Mouse (Mus musculus) hindbrain, embryonic 12.5 days (tissue): ENCODE results near the gene Gm10160. TPM values are rescaled to one million over a fixed set of nuclear protein-coding genes. Genes with fewer than 3 reads are reported as not detected.
"Not testable (repeated sequence)": the region's sequence is repeated elsewhere in the genome, so short reads cannot be mapped to it uniquely, and the experiment has no call there.

Experiments used
- ATAC-seq: fragments of 200-750 bp; cut with Nextera tagmentation; 2 replicates; pipeline ENCODE4 v1.8.0; 2017; ENCODE audit warnings: moderate TSS enrichment; ENCODE audit not compliant: low FRiP score
- H3K27ac ChIP-seq: fragments of 300-500 bp; sonication (generic); 2 replicates; pipeline ENCODE4 v1.5.1; 2016; ENCODE audit warnings: mild to moderate bottlenecking
- H3K27me3 ChIP-seq: fragments of 300-500 bp; sonication (generic); 2 replicates; pipeline ENCODE4 v1.6.1; 2016; ENCODE audit warnings: mild to moderate bottlenecking
- H3K36me3 ChIP-seq: fragments of 300-500 bp; sonication (generic); 2 replicates; pipeline ENCODE4 v1.6.1; 2016; ENCODE audit warnings: mild to moderate bottlenecking
- H3K4me1 ChIP-seq: fragments of 300-500 bp; sonication (generic); 2 replicates; pipeline ENCODE4 v1.6.1; 2016
- H3K4me2 ChIP-seq: fragments of 300-500 bp; sonication (generic); replicated peaks from 2 replicates; pipeline ENCODE4 v1.6.1; 2016; ENCODE audit warnings: mild to moderate bottlenecking
- H3K4me3 ChIP-seq: fragments of 300-500 bp; sonication (generic); 2 replicates; pipeline ENCODE4 v1.5.1; 2016; ENCODE audit warnings: mild to moderate bottlenecking
- H3K9ac ChIP-seq: fragments of 300-500 bp; sonication (generic); 2 replicates; pipeline ENCODE4 v1.6.1; 2016; ENCODE audit warnings: mild to moderate bottlenecking, moderate library complexity
- H3K9me3 ChIP-seq: fragments of 300-500 bp; sonication (generic); replicated peaks from 2 replicates; pipeline ENCODE4 v1.6.1; 2016; ENCODE audit warnings: mild to moderate bottlenecking
- WGBS: fragments of 180-500 bp; shearing (Covaris S2); methylation state at CpG from one replicate; pipeline ENCODE4 v1.1.7; 2016; 5-methylcytosine and 5-hydroxymethylcytosine counted together
- polyA plus RNA-seq: library from polyadenylated mRNA; unstranded; fragments of >200 nt; fragmentation: Nextera tagmentation; extraction: Ambion mirVana; gene quantifications from 2 replicates; pipeline ENCODE4 v1.2.1, GENCODE M21; 2016

Gm10160 gene
- polyA plus RNA-seq, 1 experiment from 2014 or later = not detected

DNA sequence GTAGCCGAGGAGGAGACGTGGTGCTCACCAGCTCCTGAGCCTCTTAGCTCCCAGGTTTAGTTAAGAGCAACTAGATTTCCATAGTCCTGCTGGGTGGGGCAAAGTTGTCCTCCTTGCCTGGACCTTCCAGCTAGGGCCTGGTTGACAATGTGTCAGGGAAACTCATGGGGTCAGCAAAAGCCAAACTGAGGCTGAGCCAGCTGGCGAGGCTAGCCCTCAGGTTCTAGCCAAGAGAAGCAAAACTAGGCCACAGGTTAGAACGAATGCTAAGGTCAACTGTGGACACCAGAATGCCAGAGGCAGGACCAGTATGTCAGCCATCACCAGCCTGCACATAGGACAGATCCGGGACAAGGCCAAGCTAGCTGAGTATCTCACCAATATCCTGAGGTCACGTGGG lies 14.2 kb downstream of the Gm10160 start:
- Histone ChIP-seq H3K4me2 (no peak overlapping the region), H3K9ac (no peak overlapping the region), H3K4me3 (no peak overlapping the region), H3K9me3 (no peaks in the 10 kb centered on the region), H3K27me3 (no peaks in the 10 kb centered on the region), H3K36me3 (no peaks in the 10 kb centered on the region), H3K27ac (no peak overlapping the region), H3K4me1 (0 out of 2 replicates have a peak, but pooled peaks cover 5% of the 10 kb centered on the region)
- ATAC-seq = no peak
- 87% methylated on average over 6 of the region's 6 CpGs for WGBS

DNA sequence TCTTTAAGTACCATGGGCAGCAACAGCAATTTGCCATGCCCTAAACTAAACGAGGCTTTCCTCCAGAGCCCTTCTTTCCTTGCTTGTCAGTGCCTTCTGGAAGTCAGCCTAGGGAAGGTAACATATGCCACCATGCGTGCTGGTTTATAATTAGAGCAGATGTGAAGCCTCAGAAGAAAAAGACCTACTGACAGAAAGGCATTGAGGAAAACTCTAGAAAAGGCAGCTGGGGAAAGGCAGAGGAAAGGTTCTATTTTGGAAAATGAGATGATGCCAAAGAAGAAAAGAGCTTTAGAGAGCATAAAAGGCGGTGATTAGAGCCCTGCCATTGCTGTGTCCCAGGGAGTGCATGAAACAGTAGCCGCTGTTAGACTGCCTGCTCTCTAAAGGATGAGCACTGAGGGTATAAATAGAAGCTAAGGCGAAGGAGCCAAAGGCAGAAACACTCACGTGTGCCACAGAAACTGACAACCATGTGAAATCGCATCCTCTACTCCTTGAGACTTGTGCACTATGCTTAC lies 14.9 kb downstream of the Gm10160 start:
- H3K4me1 ChIP-seq = 0 out of 2 replicates have a peak, but pooled peaks cover 5% of the 10 kb centered on the region
- H3K9me3 ChIP-seq = no peaks in the 10 kb centered on the region
- H3K27ac ChIP-seq = no peak overlapping the region
- WGBS = 64% methylated on average over 7 of the region's 7 CpGs
- H3K9ac ChIP-seq = no peak overlapping the region
- no peak overlapping the region for H3K4me2 ChIP-seq
- H3K27me3 ChIP-seq = no peaks in the 10 kb centered on the region
- no peak for ATAC-seq
- H3K36me3 ChIP-seq = no peaks in the 10 kb centered on the region
- H3K4me3 ChIP-seq = no peak overlapping the region

DNA sequence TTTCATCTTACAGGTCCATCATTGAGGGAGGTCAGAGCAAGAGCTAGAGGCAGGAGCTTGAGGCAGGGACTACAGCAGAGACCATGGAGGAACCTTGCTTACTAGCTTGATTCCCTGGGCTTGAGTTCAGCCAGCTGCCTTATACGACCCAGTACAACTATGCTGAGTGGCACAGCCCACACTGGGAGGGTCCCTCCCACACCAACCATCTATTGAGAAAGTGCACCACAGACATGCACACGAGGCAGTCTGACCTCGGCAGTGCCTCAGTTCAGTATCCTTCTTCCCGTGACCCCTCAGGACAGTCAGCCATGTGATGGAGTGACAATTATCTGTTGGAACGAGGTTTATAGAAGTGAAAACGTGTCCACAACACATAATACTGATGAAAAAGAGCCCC lies 15.8 kb downstream of the Gm10160 start:
- 72% methylated on average over 6 of the region's 6 CpGs for WGBS
- ATAC-seq = no peak
- H3K4me3 ChIP-seq = no peak overlapping the region
- no peaks in the 10 kb centered on the region for H3K9me3 ChIP-seq
- no peak overlapping the region for H3K9ac ChIP-seq
- 0 out of 2 replicates have a peak, but pooled peaks cover 5% of the 10 kb centered on the region for H3K4me1 ChIP-seq
- no peaks in the 10 kb centered on the region for H3K36me3 ChIP-seq
- H3K4me2 ChIP-seq = no peak overlapping the region
- no peaks in the 10 kb centered on the region for H3K27me3 ChIP-seq
- H3K27ac ChIP-seq = no peak overlapping the region

DNA sequence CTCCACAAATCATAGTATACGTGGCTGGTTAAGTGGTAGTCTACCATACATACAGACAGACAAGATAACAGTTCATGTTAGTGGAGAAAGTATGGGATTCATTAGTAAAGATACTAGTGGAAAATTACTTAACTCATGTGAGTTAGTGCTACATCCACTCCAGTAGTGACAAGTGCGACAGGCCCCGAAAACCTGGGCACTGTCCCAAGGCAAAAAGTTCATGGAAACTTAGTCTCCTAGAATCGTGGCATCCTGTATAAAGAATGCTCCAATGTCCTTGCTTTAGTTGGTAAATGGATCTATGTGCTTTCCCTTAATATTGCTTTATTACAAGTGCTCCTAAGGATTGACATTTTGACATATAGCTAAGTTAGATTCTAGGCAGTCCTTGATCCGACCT lies 17.8 kb downstream of the Gm10160 start:
- WGBS = 91% methylated on average over 5 of the region's 5 CpGs
- not testable (repeated sequence) for ATAC-seq

DNA sequence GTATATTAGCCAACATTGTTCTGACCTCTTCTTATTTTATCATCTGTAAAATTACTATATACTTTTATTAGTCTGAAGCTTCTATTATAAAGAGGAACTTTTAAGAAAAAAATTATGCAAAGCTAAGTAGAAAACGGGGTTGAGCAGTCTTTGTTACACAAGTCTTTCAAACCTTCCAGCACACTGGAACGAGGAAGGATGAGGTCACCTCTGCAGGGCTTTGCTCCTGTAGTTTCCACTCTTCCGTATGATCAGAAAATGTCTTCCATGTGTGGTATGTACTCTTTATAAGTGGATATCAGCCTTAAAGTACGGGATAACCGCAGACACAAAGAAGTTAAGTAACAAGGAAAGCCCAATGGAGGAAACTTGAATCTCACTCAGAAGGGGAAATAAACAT lies 20.2 kb downstream of the Gm10160 start:
- Histone ChIP-seq H3K36me3 (no peaks in the 10 kb centered on the region), H3K27me3 (no peaks in the 10 kb centered on the region), H3K4me3 (no peak overlapping the region), H3K9ac (no peak overlapping the region), H3K27ac (no peak overlapping the region), H3K4me2 (no peak overlapping the region), H3K4me1 (no peaks in the 10 kb centered on the region), H3K9me3 (no peaks in the 10 kb centered on the region)
- 87% methylated on average over 5 of the region's 5 CpGs for WGBS
- ATAC-seq = no peak

More for the DNA sequence above, 17.8 kb downstream of the Gm10160 start:
- H3K9me3 ChIP-seq, H3K36me3 ChIP-seq, H3K27me3 ChIP-seq, H3K4me1 ChIP-seq, H3K9ac ChIP-seq, H3K4me3 ChIP-seq, H3K27ac ChIP-seq, H3K4me2 ChIP-seq: not testable (repeated sequence)

- Histone ChIP-seq H3K4me1 (peaks cover 3% of the 10 kb centered on the region; the same call in 1 of the 2 replicates), H3K4me2 (no peak overlapping the region), H3K9me3 (no peaks in the 10 kb centered on the region), H3K36me3 (no peaks in the 10 kb centered on the region), H3K27me3 (no peaks in the 10 kb centered on the region), H3K9ac (no peak overlapping the region), H3K4me3 (no peak overlapping the region), H3K27ac (no peak overlapping the region)
- no peak for ATAC-seq
Observed at GRCm38 (mm10) chr7:81834847-81835246, 20.7 kb downstream of the Gm10160 start.

DNA sequence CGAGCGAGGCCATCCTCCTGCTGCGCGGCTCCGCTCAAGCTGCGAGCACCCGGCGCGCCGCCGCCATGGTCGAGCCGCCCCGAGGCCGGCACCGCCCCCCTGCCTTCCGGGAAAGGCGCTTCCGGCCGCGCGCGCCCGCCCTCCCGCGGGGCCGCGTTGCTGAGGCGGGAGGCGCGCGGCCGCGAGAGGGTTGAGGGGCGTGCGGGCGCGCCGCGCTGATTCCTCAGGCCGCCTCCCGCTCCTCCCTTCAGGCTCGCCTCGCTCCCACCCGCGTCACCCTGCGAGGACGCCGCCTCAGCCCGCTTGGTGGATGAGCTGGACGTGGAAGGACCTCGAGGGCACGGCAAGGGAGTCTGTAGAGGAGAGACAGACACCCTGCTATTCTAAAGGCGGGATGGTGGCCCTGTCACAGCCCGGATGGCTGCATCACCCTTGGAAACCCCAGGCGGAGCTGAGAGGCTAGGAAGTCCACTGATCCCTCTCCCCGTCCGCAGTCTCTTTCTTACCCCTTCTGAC lies 26.2 kb downstream of the Gm10160 start, which contains the start of gene Btbd1:
Gene Btbd1 (minus strand): TSS at position 53 of the 516 bp plus-strand sequence.
- Histone ChIP-seq H3K4me2 (peak within 1 kb of the TSS; percentile 76), H3K9ac (peak within 1 kb of the TSS; percentile 88), H3K4me1 (peaks cover 37% of the 10 kb centered on the region), H3K36me3 (no peaks in the 10 kb centered on the region), H3K27me3 (no peaks in the 10 kb centered on the region), H3K4me3 (peak within 1 kb of the TSS; percentile 88), H3K27ac (peak within 1 kb of the TSS; percentile 99), H3K9me3 (no peaks in the 10 kb centered on the region)
- WGBS = 0% methylated on average over 57 of the region's 58 CpGs
- peak; percentile 92 for ATAC-seq

- peak; percentile 79 for ATAC-seq
- WGBS = under 1% methylated on average over 61 of the region's 91 CpGs
- no peaks in the 10 kb centered on the region for H3K27me3 ChIP-seq
- H3K36me3 ChIP-seq = no peaks in the 10 kb centered on the region
- H3K4me3 ChIP-seq = peak overlapping the region; percentile 88
- peak overlapping the region; percentile 76 for H3K4me2 ChIP-seq
- peak overlapping the region; percentile 99 for H3K27ac ChIP-seq
- peaks cover 41% of the 10 kb centered on the region for H3K4me1 ChIP-seq
- H3K9me3 ChIP-seq = no peaks in the 10 kb centered on the region
- peak overlapping the region; percentile 88 for H3K9ac ChIP-seq
Observed at GRCm38 (mm10) chr7:81828681-81829378, 26.8 kb downstream of the Gm10160 start.

DNA sequence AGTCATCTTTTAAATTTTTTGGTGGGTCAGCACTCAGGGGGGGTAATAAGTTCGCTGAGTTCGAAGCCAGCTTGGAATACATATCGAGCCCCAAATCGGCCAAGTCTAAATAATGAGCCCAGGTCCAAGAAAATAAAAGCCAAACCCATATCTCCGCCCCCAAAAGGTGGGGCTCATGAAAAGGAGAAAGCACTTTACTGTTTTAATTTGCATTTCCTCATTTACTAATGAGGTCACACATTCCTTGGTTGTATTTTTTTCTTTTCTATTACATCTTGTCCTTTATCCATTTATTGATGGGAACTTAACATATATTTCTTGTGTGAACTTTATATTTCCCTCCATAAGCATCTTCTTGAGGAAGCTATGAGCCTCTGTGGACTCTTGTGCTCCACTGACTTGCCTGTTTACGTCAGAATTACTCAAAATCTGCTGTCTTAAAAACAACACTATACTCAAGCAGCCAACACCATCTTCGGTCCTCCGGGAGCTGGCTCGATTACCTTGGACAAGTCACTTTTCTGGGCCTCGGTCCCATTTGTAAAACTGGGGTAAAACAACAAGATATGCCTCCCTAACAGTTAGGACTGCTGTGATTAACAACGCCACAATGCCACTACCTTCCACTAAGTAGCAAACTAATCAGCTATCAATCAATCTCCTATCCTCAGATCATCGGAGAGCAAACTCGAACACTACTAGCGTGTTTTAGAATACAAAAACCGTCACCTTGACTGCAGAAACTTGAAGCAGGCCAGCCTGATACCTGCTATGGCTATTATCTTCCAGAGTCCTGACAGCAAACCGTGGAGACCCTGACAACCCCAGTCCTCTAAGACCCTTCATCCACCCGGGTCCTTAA lies 27.6 kb downstream of the Gm10160 start:
- Histone ChIP-seq H3K27ac (peak overlapping the region; percentile 99), H3K9me3 (no peaks in the 10 kb centered on the region), H3K27me3 (no peaks in the 10 kb centered on the region), H3K4me2 (peak overlapping the region; percentile 76), H3K4me3 (peak overlapping the region; percentile 88), H3K9ac (peak overlapping the region; percentile 88), H3K36me3 (no peaks in the 10 kb centered on the region), H3K4me1 (peaks cover 41% of the 10 kb centered on the region)
- WGBS = 30% methylated on average over 17 of the region's 17 CpGs
- ATAC-seq = no peak

- H3K4me1 ChIP-seq = peaks cover 41% of the 10 kb centered on the region
- H3K4me2 ChIP-seq = no peak overlapping the region
- H3K27ac ChIP-seq = no peak overlapping the region
Observed at GRCm38 (mm10) chr7:81825381-81825780, 30.2 kb downstream of the Gm10160 start.

GRCm38 (mm10) chr7:81824906-81825305 lies 30.7 kb downstream of the Gm10160 start:
- Histone ChIP-seq H3K4me2 (no peak overlapping the region), H3K4me1 (peaks cover 39% of the 10 kb centered on the region), H3K9ac (no peak overlapping the region), H3K27me3 (no peaks in the 10 kb centered on the region), H3K9me3 (no peaks in the 10 kb centered on the region), H3K36me3 (no peaks in the 10 kb centered on the region), H3K4me3 (no peak overlapping the region), H3K27ac (no peak overlapping the region)
- WGBS = 75% methylated on average over 3 of the region's 3 CpGs
- no peak for ATAC-seq

More at GRCm38 (mm10) chr7:81825381-81825780, 30.2 kb downstream of the Gm10160 start:
- Histone ChIP-seq H3K9me3 (no peaks in the 10 kb centered on the region), H3K4me3 (no peak overlapping the region), H3K9ac (no peak overlapping the region; the same call in 1 of the 2 replicates), H3K36me3 (no peaks in the 10 kb centered on the region), H3K27me3 (no peaks in the 10 kb centered on the region)
- no peak for ATAC-seq
- 56% methylated on average over 3 of the region's 3 CpGs for WGBS

DNA sequence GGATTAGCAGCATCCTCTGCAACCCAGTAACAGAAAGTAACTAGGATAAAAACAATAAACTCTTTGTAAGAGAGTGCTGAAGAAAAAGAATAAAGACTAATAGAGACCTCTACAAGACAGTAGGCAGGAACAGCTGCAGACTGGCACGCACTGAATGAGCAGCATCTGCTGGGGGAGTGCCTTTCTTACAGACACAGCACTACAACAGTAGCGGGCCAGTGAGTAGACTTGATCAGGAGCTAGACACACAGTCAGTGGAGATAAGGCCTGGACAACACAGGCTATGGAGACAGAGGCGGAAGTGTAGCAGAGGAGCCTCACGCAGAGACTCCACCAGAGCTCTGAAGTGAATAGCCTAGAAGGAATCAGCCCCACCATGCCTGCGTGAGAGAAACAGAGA lies 49.5 kb downstream of the Gm10160 start:
- ATAC-seq = no peak; the same call in 1 of the 2 replicates
- no peaks in the 10 kb centered on the region for H3K27me3 ChIP-seq
- WGBS = 77% methylated on average over 5 of the region's 5 CpGs
- H3K9me3 ChIP-seq = no peaks in the 10 kb centered on the region
- no peak overlapping the region for H3K4me2 ChIP-seq
- peaks cover 6% of the 10 kb centered on the region; the same call in 1 of the 2 replicates for H3K36me3 ChIP-seq
- peaks cover 5% of the 10 kb centered on the region; the same call in 1 of the 2 replicates for H3K4me1 ChIP-seq
- no peak overlapping the region for H3K4me3 ChIP-seq
- H3K27ac ChIP-seq = peak overlapping the region; percentile 44
- no peak overlapping the region for H3K9ac ChIP-seq
